Mouse (Mus musculus) testis, postnatal 10 days (tissue): ENCODE data around the gene Gas7.

Source experiments
- DNase-seq: peaks from one replicate; pipeline ENCODE4 v3.0.0; 2021; ENCODE audit warnings: low spot score

Gene Gas7

DNA sequence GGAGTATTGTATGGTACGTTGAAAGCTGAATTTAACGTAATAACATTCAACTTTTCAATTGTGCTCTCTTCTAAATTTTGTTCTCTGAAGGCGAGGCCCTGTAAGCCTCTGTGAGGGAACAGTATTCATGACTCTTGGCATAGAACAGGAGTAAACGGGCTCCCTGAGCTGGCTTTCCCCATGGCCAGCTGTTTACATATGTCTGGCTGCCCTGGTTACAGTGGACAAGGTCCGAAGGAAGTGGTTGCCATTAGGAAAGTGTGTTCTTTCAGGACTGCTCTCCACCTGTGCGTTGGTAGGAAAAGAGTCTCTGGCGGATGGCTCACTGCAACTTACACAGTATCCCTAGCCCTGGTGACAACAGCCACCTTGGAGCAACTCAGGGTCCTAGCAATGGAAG lies 171.9 kb downstream of the Gas7 start:
- DNase-seq, result no peak

DNA sequence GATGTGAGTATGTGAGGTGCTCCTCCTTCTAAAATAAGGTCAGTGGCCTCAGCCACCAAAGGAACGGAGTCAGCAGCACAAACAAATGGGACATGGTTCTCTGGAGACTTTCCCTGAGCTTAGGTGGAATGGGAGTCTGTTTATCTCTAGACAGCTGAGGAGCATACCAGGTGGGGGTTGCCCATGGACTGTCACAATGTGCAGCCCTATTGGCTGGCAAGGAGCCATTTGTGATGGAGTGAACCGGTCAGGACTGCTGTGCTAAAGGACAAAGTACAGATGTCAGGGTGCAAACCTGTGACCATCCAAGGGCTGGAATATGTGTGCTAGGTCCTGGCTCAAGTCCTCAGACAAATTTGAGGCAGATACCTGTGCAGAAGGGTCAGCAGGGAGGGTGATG lies 173.3 kb downstream of the Gas7 start:
- no peak for DNase-seq

DNA sequence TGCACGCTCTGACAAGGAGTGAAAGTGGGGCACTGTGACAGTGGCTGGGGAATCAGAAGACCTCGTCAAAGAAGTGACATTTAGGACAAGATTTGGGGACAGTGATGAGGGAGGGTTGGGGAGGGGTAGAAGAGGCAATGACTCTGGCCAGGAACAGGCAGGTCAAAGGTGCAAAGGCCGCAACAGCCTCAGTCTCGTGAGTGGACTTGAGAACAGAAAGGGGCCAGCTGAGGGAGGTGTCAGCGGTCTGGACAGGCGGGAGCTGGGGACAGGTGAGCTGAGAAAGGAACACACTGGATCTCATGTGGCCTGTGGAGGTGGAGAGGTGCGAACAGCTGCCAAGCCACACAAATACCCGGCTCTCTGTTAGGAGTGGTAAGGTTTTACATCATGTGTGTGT lies 177.7 kb downstream of the Gas7 start:
- no peak for DNase-seq

DNA sequence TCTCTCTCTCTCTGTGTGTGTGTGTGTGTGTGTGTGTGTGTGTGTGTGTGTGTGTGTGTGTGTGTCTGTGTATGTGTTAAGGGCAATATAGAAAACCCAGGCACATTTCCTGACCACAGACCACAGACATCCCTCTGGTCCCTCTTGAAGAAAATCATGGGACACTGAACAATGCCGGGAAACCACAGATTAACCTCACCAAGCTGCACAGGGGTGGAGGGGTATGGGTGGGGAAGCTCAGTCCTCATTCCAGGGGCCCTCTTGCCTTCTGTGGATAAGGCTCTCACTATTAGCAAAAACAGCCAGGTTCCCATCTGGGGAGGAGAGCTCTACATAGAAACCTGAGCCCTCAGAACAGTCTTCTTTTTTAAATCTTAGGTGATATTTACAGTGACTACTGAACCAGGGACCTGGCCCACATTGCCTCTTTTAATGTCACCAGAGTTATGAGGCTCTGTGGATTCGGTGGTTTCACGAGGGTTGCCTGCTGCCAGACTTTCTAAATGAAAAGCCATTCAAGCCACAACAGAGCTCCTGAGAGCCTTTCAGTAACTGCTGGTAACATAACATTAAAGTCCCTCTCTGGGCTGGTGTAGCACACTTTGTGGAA lies 178.5 kb downstream of the Gas7 start:
- no peak for DNase-seq

DNA sequence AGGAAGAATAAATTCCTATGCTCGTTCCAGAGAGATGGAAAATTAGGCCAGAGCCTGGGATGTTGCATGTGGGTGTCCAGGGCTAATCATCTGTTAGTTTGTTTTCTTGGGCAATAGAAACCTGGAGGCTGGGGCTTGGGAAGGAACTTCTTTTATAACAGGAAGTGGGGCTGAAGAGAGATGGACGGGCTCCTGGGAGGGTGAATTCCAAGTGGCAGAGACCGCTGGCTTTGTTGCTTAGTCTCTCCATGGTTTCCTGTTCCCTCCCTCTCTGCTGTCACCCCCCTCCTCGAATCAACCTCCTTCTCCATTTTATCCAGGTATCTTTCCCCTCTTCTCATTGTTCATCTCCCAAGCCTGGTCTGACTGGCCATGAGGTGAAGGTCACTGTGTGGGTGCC lies 181.0 kb downstream of the Gas7 start:
- DNase-seq, result no peak

DNA sequence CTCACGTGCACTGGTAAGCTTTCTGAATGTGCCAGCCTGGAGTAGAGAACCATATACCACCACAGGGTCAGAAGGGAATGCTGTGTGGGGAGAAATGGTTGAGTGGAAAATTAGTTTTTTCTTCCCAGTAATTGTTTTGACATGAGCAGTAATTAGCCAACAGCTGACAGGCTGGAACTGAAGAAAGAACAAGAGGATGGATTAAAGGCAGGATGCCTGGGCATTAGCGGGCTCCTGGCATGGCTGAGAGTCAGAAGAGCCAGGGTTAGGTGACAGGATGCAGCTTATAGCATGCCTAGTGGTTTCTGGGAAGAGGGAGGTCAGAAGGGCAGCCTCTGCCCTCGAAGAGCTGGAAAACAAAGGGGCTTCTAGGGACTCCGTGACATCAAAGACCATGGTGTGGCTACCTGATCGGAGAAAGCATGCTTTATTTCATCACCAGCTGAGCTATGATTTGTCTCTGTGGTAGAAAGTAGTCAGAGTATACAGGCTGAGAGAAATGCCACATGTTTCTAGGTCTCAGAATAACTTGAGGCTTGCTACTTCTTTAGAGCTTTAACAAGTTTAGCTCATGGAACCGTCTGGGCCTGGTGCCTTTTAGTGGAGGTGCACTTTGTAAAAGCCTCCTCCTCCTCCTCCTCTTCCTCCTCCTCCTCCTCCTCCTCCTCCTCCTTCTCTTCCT lies 181.8 kb downstream of the Gas7 start:
- DNase-seq, result no peak

DNA sequence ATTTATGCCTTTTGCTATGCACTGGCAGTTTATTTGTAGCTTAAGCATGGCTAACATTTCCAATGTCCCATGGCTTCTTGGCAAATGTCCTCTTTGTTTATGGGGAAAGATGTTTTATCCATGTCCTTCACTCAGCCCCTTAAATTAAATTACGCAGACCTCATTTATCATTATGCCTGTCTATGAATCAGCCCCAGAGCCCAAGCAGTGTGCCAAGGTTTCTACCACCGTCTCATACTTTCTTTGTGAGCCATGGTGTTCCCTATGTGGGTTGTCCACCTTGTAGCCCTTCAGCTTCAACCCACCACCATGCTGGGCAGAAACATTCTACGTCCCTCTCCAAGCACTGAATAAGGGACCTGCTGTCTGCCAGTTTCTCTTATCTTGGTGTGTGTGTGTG lies 183.2 kb downstream of the Gas7 start:
- no peak for DNase-seq

DNA sequence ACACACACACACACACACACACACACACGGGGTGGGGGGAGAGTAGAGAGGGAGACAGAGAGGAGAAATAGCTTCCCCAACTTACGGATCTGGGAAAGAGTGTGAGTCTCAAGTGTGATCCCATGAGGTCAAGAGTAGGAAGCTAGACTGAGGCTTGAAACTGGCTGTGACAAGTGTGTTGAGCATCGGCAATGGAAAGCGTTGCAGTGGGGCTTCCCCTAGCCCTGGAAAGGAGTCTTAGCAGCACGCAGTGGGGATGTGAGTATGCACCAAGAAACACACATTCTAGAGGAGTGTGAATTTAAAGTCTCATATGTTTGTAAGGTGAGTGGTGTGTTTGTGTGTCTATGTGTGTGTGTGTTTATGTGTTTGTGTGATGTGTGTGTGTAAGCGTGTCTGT lies 185.1 kb downstream of the Gas7 start:
- DNase-seq, result no peak

DNA sequence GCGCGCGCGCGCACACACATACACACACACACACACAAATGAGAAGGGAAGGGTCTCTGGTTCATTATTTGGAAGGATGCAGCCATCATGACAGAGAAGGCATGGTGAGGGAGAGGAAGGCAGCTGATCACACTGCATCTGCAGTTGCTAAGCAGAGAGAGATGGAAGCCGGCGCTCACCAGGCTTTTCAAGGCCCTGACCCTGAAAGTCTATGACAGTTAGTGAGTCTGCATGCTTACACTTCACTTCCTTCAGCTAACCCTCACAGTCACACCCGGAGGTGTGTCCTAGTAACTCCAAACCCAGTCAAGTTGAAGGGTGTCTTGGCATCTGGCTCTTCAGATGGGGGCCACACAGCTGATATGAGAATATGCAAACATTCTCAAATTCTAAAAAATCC lies 187.2 kb downstream of the Gas7 start:
- no peak for DNase-seq

DNA sequence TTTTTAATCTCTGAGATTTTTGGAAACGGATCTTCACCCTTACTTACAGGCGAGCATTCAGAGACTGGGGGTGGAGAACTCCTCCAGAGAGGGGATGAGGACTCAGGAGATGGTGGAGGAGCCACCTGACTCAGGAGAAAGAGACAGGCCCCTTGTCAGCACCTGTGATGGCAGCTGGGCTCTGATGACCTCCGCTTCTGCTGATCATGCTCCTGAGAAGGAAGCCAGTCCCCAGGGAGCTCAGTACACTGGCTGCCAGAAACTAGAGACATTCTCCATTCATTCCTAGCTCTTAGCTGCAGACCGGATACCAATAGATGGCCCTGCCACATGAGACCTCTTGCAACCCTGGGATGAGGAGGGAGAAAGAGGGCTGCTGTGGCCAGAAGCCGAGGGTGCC lies 187.6 kb downstream of the Gas7 start:
- no peak for DNase-seq

DNA sequence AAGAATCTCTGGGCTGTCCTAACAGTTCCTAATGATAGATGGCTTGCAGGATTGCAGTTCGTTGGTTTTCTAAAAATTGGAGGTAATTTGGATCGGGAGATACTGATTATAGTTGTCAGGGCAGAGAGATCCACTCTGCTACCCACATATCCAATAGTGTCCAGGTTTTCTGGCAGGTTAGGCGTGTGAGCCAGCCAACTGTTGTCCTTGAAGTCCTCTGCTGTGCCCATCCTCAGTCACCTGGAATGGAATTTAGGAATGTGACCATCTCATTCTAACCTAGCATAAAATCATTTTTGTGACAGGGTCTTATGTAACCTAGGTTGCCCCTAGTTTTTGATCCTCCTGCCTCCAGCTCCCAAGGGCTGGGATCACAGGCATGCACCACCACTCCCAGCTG lies 188.2 kb downstream of the Gas7 start:
- no peak for DNase-seq

DNA sequence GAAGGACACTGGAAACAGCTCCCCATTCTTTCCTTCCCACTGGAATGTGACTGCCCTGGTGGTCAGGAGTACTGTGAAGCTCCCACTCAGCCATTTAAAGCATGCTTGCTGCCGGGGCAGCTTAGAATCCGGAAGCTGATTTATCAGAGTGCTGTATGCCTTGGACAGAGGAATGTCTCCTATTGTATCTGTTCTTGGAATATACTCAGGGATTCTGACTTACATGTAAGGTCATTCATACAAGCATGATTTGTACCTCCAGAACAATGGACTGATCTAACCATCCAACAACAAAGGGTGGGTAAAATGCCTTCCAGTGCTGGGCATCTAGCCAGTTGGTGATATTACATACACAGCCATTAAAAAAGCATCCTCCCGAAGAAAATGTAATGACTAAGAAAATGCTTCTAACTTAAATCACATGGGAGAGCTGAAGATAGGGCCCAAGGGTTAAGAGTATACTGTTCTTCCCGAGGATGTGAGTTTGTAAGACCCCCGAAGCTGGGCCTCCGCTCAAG lies 189.5 kb downstream of the Gas7 start:
- no peak for DNase-seq

DNA sequence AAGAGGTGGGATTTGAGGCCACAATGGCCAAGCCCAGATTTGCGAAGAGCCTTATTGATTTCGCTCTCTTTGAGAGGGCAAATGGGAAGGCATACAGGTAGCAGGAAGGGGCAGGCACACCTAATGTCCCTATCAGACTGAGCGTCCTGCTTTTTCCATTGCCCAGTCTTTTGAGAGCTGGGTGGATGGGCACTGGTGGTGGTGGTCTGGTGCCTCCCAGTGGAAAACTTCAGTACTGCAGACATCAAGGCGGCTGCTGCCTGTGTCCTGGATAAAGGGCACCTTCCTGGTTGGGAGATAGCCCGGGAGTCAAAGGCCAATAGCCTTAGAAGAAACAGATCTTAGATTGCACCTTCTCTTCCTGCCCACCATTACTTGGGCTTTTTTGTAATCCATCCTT lies 192.5 kb downstream of the Gas7 start:
- peak; percentile 91 for DNase-seq

DNA sequence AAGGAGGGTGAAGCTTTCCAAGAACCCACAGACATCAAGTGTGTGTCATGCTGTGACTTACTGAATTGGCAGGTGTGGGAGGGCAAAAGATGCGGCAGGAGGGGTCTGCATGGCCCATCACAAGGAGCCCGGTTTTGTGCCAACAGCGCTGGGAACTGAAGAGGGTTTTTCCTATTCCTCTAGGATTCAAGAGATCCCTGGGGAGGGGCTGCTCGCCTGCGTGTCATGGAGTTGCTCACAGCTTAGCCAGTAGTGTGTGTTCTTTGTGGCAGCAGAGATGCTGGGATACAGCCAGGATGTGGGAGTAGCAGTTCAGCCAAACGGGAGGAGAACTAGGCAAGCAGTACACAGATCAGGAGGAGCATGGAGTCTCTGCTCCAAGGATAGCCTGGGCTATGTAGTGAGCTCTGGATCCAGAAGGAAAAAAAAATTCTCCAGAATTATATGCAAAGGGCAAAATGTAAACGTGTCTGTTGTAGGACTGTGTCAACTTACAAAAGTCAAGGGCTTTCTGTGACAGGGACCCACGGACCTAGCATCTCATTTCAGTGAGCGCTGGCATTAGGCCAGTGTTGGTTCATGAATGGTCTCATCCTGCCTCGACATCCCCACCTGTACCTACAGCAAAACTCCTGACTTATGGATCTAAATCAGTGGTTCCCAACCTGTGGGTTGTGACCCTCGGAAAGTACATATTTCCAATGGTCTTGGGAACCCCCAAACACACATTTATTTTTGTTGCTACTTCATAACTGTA lies 193.6 kb downstream of the Gas7 start:
- DNase-seq, result peak; percentile 71

DNA sequence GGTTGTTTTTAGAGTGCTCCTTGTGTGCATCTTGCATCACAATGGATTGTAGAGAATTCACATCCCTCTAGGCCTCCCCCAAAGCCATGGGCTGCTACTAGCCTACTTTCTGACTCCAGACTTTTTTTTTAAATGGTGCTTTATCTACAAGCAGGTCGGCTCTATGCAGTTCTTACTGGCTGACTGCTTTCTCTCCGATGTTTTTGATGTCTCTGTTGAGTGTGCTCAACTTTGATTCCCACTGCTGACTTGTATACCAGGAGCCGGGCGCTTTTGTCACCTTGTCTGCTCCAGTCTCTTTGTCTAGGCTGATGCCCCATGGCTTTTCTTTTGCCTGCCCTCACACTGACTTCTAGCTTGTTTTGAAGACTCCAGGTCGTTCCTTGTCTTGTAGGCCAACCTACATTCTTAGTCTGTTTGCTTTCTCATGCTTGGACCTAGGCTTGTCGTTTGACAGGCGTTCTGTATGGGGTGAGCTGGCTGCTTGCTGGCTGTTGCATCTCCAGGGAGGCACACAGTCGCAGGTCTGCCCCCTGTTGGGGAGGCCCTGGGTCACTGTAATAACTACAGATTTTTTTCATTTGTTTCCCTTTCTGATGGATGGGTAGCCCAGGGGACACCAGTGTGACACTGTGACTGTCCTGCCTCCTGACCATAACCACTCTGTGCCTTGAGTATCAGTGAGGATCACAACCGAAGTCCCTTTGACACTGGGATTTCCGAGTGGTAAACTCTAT lies 194.9 kb downstream of the Gas7 start:
- no peak for DNase-seq

DNA sequence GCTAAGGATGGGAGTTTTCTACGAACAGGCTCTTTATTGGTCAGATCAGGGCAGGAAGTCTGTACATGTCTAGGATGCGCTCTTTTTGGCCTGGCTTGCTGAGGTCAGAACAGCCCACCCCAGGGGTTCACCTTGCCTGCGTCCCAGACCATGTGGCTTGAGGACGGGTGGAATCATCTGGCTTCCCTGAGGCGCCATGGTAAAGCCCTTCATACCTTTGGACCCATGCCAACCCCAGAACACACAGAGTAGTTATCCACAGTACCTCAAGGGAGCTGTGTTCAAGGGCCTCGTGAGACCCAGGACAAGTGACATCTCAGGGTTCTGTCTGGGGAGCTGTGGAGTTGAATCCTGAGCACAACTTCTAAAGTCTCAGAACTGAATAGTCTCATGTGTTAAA lies 196.5 kb downstream of the Gas7 start:
- DNase-seq, result no peak

DNA sequence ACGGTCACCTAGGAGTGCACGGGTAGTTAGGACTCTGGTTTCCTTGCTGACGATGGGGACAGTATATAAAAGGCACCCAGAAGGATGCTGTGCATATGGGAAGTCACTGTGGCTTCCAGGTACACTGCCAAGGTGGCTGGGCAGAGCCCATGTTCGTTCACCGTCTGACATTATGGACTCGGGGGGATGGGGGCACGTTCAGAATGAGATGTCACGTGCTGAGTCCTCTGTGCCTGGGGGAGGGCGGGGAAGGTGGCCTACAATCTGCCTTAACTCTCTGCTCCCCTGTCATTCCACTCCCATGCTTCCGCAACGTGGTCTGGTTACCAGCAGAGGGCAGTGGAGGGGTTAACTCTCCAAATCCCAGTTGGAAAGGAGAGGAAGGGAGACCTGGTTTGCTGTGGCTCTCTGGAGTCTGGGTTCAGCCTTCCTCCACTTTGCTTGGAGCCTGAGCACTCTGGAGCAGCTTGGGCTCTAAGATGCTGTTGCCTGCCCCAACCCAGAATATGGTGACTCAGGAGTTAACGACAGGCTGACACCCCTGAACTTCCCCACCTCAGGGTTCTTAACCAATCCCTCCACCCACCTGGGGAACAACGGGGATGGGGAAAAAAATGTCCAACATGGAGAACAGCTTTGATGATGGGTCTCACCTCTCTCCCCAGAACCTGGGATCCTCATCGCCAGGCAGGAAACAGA lies 197.1 kb downstream of the Gas7 start:
- DNase-seq, result peak; percentile 59

DNA sequence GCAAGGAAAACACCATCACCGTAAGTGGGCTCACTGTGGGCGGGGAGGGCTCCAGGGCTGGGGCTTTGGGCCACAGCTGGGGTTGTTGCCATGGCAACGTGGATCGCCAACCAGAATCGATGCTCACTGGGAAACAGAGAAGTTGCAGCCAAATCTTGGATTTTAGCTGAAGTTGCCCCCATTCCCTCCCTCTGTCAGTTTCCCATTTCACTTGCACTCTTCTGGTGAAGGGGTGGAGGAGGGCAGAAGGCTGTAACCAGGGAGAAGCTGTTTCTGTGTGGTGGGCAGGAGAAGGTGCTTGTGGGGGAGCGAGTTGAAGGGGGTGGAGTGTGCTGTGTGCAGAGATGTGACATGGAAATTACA lies 197.6 kb downstream of the Gas7 start:
- no peak for DNase-seq

DNA sequence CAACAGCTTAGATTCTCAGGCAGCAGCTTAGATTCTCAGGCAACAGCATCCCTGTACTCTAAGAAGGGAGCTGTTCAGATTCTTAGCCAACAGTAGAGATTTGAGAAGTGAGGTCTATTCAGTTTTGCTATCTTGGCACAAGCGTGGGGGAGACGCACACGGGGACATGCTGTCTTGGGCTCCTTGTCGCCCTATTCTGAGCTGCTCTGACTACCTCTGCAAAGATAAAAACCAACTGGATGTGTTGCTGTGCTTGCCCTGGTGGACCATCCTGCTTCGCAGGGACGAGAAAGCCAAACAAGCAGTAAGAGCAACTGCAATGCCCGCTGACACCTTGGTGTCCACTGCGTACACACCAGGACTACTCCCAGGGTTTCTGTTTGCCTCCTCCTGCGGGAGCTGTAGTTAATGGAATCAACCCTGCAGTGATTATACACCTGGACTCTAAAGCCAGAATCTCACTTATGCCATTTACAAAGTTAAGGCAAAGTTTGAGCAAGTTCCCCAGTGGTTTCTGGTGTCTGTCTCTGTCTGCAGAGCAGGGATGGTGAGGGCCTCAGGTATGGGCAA lies 198.4 kb downstream of the Gas7 start:
- DNase-seq, result no peak

DNA sequence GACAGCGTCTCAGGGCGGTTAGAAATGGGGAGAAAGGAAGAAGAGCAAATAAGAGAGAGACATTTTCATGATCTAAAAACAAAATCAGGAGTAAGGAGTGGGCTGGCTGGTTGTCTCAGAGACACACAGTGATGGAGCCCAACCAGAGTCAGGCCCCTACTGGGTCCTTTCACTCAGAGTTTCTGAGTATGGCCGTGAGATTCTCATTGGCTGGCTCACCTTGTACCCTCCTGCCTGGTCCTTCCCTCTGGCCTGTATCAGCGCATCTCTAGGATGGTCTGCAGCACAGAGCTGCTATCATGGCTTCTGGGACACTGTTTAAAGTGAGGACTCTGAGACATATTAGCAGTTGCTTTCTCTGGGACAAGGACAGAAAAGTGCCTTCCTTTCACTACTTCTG lies 199.3 kb downstream of the Gas7 start:
- no peak for DNase-seq

DNA sequence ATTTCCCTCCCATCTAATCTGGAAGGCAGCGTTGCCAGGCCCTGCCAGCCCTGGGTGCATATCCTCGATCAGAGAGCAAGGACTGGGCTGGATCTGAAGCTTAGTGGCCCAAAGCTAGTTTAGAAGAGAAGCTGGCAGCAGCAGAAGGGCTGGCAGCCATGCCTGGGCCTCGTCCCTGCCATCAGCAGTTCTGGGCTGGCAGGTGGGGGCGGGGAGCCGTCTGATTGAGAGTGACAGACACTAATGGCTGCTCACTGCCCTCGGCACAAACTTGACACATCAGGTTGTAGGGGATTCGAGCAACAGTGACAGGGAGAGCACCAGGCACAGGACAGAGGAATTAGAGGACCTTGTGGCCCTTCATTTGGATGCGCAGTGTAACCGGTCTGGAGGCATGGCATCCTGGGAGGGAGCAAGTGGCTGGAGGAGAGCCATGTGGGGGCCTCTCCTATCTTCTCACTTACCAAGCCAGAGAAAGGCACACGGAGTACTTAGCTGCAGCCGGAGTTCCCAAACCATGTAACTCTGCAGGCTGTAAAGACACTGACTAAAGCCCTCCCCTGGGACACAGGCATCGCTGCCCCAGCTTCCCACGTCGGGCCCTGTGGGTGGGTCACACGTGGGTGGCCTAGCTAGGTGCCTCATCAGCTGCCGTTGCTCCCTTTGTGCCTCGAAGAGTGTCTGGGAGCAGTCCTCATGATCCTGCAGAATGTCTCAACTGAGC lies 200.2 kb downstream of the Gas7 start:
- DNase-seq, result peak; percentile 62
